Mouse (Mus musculus): ENCODE results near the gene Klhl10.

The Klhl10 gene

GRCm38 (mm10) chr11:100457711-100458110, 16.0 kb downstream of the Klhl10 start:
- no peak for DNase-seq (ENCODE audit: low spot score in 2 of 2)

- peak in 1 of 2 experiments; percentile 33 for DNase-seq (ENCODE audit: low spot score in 2 of 2)
Observed at GRCm38 (mm10) chr11:100462699-100463098, 21.0 kb downstream of the Klhl10 start.

- no peak for DNase-seq (ENCODE audit: low spot score in 2 of 2)
Observed at GRCm38 (mm10) chr11:100465229-100465792, 23.6 kb downstream of the Klhl10 start.

GRCm38 (mm10) chr11:100465833-100466232, 24.1 kb downstream of the Klhl10 start:
- DNase-seq (ENCODE audit: low spot score in 2 of 2), result no peak

- DNase-seq (ENCODE audit: low spot score in 2 of 2), result peak; percentile 21
Observed at GRCm38 (mm10) chr11:100471352-100472196, 29.9 kb downstream of the Klhl10 start.

- DNase-seq (ENCODE audit: low spot score in 2 of 2), result peak; percentile 91 to 92
Observed at GRCm38 (mm10) chr11:100472197-100472934, 30.6 kb downstream of the Klhl10 start, which contains the start of gene Klhl11. Klhl11 (minus strand) TSS chr11:100472741.

- DNase-seq (ENCODE audit: low spot score in 2 of 2), result no peak
Observed at GRCm38 (mm10) chr11:100472935-100473295, 31.2 kb downstream of the Klhl10 start.

- DNase-seq (ENCODE audit: low spot score in 2 of 2), result no peak
Observed at GRCm38 (mm10) chr11:100476281-100476680, 34.6 kb downstream of the Klhl10 start.

GRCm38 (mm10) chr11:100479152-100479551, 37.4 kb downstream of the Klhl10 start:
- DNase-seq (ENCODE audit: low spot score in 2 of 2), result no peak

- no peak for DNase-seq (ENCODE audit: low spot score in 2 of 2)
Observed at GRCm38 (mm10) chr11:100484461-100484860, 42.7 kb downstream of the Klhl10 start.

GRCm38 (mm10) chr11:100485801-100486538, 44.3 kb downstream of the Klhl10 start:
- DNase-seq (ENCODE audit: low spot score in 2 of 2), result no peak

- DNase-seq (ENCODE audit: low spot score in 2 of 2), result no peak
Observed at GRCm38 (mm10) chr11:100490951-100491350, 49.2 kb downstream of the Klhl10 start.

GRCm38 (mm10) chr11:100493771-100494170, 52.1 kb downstream of the Klhl10 start:
- DNase-seq (ENCODE audit: low spot score in 2 of 2), result no peak

GRCm38 (mm10) chr11:100500241-100500640, 58.5 kb downstream of the Klhl10 start:
- no peak for DNase-seq (ENCODE audit: low spot score in 2 of 2)

- no peak for DNase-seq (ENCODE audit: low spot score in 2 of 2)
Observed at GRCm38 (mm10) chr11:100500651-100501050, 58.9 kb downstream of the Klhl10 start.

GRCm38 (mm10) chr11:100501321-100501720, 59.6 kb downstream of the Klhl10 start:
- DNase-seq (ENCODE audit: low spot score in 2 of 2), result no peak

GRCm38 (mm10) chr11:100504990-100505660, 63.4 kb downstream of the Klhl10 start:
- no peak for DNase-seq (ENCODE audit: low spot score in 2 of 2)

- DNase-seq (ENCODE audit: low spot score in 2 of 2), result no peak
Observed at GRCm38 (mm10) chr11:100505997-100506396, 64.3 kb downstream of the Klhl10 start.

All from right cerebral cortex, adult 2 months (tissue).